Mouse (Mus musculus) kidney, adult 2 months (tissue): ENCODE results near the gene Bcas2. TPM values are rescaled to one million over a fixed set of nuclear protein-coding genes. Genes with fewer than 3 reads are reported as not detected.
A peak's percentile ranks its signal among the peaks of the same experiment; 100 is the strongest.

Experiments used
- DNase-seq: peaks from one replicate; pipeline ENCODE4 v3.0.0; 2021
- H3K27ac ChIP-seq: fragments of 200-500 bp; 2 replicates; pipeline ENCODE4 v1.5.1; 2012; ENCODE audit warnings: low read depth, low read length, control low read depth, inconsistent platforms; ENCODE audit not compliant: insufficient read depth
- H3K27me3 ChIP-seq: fragments of 200-500 bp; replicated peaks from 2 replicates; pipeline ENCODE4 v1.6.1; 2012; ENCODE audit warnings: mild to moderate bottlenecking, moderate library complexity, low read length, inconsistent platforms; ENCODE audit not compliant: control insufficient read depth, insufficient read depth
- H3K36me3 ChIP-seq: fragments of 200-500 bp; 2 replicates; pipeline ENCODE4 v1.6.1; 2012; ENCODE audit warnings: mild to moderate bottlenecking, moderate library complexity, low read length, inconsistent platforms; ENCODE audit not compliant: control insufficient read depth, insufficient read depth
- H3K4me1 ChIP-seq: fragments of 200-500 bp; 2 replicates; pipeline ENCODE4 v1.6.1; 2011; ENCODE audit warnings: low read length; ENCODE audit not compliant: control insufficient read depth, insufficient read depth
- H3K4me3 ChIP-seq: fragments of 200-500 bp; 2 replicates; pipeline ENCODE4 v1.5.1; 2011; ENCODE audit warnings: mild to moderate bottlenecking, low read depth, low read length, control low read depth; ENCODE audit not compliant: insufficient read depth
- CTCF ChIP-seq: fragments of 200-500 bp; conservative IDR thresholded peaks from 2 replicates; pipeline ENCODE4 v1.5.1; 2011; ENCODE audit warnings: low read depth, mild to moderate bottlenecking, control low read depth, low read length, moderate library complexity, mixed read lengths; ENCODE audit not compliant: insufficient read depth, insufficient read length
- POLR2A ChIP-seq: fragments of 200-500 bp; IDR thresholded peaks from one replicate; pipeline ENCODE4 v1.6.1; 2011; ENCODE audit warnings: low read depth, low read length, control low read depth
- WGBS: fragments of 180-500 bp; shearing (Covaris S2); methylation state at CpG from one replicate; pipeline ENCODE4 v1.1.7; 2018; 5-methylcytosine and 5-hydroxymethylcytosine counted together
- polyA plus RNA-seq: library from polyadenylated mRNA; depleted of rRNA; stranded (reverse); fragments of >200 nt; gene quantifications from 2 replicates; pipeline ENCODE4 v1.2.3, GENCODE M21; 2012; rRNA removed

Gene Bcas2
- polyA plus RNA-seq, result 24.0 and 27.7 TPM in 2 replicates

DNA sequence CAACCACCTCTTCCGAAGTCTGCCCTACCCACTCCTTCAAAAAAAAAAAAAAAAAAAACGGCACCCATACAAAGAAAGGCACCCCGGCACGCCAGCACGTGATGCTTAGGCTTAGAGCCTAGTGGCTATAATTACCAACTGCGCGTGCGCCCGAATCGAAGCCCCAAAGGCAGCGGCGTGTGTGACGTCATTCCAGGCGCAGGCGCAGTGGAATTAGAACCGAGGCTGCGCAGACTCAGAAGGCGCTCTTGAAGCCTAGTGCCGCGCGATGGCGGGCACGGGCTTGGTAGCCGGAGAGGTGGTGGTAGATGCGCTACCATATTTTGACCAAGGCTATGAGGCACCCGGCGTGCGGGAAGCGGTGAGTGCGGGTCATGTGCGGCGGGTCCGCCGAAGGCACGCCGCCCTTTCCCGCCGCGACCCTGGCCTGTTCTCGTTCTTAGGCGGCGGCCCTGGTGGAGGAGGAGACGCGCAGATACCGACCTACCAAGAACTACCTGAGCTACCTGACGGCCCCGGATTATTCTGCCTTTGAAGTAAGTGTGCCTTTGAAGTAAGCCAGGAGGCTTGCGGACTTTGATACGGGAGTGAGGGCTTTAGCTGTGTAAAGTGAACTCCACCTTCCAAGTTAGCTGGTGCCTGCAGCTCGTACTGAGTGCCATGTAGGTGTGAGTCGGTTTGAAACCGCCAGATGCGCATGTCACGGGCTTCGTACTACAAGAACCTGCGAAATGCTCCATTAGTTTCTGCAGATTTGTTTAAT, at the start of gene Bcas2:
Gene Bcas2, plus strand, starts transcription at position 151 of the 763 bp plus-strand sequence.
- Histone ChIP-seq H3K27ac (peak within 1 kb of the TSS; percentile 33; the same call in 1 of the 2 replicates), H3K4me3 (peak within 1 kb of the TSS; percentile 89), H3K4me1 (peaks cover 3% of the 10 kb centered on the region; the same call in 1 of the 2 replicates), H3K27me3 (no peaks in the 10 kb centered on the region), H3K36me3 (peaks cover 4% of the 10 kb centered on the region)
- DNase-seq, result peak; percentile 99
- TF ChIP-seq CTCF (no peak), POLR2A (peak; percentile 95)
- under 1% methylated on average over 56 of the region's 56 CpGs for WGBS

DNA sequence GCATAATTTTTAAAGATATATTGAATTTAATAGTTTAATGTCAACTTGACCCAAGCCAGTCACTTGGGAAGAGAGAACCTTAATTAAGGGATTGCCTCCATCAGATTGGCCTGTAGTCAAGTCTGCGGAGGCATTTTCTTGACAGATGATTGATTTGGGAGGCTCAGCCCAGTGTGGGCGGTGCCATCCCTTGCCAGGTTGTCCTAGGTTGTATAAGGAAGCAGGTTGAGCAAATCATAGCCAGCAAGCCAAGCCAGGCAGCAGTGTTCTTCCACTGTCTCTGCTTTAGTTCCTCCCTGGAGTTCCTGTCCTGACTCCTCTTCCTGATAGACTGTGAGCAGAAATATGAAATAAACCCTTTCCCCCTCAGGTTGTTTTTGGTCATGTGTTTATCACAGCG, 47.8 kb upstream of the Bcas2 start:
- no peak for TF ChIP-seq POLR2A
- no peak for TF ChIP-seq CTCF
- Histone ChIP-seq H3K36me3 (no peaks in the 10 kb centered on the region), H3K27me3 (no peaks in the 10 kb centered on the region), H3K4me3 (no peak overlapping the region), H3K27ac (no peak overlapping the region), H3K4me1 (no peaks in the 10 kb centered on the region)
- WGBS, result 75% methylated on average over 3 of the region's 3 CpGs
- DNase-seq, result no peak

DNA sequence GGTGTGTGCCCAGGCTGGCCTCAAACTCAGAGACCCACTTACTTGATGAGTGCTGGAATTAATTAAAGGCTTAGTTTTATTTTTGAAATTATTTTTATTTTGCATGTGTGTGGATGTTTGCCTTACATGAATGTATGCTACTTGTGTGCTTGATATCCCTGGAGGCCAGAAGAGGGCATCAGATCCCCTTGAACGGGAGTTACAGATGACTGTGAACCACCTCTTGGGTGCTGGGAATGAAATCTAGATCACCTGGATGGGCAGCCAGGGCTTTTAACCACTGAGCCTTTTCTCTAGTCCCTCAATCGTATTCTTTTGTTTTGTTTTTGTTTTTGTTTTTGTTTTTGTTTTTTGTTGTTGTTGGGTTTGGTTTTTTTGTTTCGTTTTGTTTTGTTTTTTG, 45.3 kb upstream of the Bcas2 start:
- TF ChIP-seq CTCF (no peak), POLR2A (no peak)
- Histone ChIP-seq H3K4me3 (no peak overlapping the region), H3K4me1 (no peaks in the 10 kb centered on the region), H3K27ac (no peak overlapping the region), H3K27me3 (no peaks in the 10 kb centered on the region), H3K36me3 (no peaks in the 10 kb centered on the region)
- DNase-seq, result no peak
- WGBS, result 98% methylated on average over 3 of the region's 3 CpGs

GRCm38 (mm10) chr3:103127177-103127576, 44.3 kb upstream of the Bcas2 start:
- H3K27me3 ChIP-seq, result no peaks in the 10 kb centered on the region
- 52% methylated on average over 2 of the region's 2 CpGs for WGBS
- TF ChIP-seq CTCF, result no peak
- TF ChIP-seq POLR2A, result no peak
- H3K27ac ChIP-seq, result no peak overlapping the region
- no peak for DNase-seq
- H3K36me3 ChIP-seq, result no peaks in the 10 kb centered on the region; the same call in 1 of the 2 replicates
- H3K4me1 ChIP-seq, result no peaks in the 10 kb centered on the region
- H3K4me3 ChIP-seq, result no peak overlapping the region

DNA sequence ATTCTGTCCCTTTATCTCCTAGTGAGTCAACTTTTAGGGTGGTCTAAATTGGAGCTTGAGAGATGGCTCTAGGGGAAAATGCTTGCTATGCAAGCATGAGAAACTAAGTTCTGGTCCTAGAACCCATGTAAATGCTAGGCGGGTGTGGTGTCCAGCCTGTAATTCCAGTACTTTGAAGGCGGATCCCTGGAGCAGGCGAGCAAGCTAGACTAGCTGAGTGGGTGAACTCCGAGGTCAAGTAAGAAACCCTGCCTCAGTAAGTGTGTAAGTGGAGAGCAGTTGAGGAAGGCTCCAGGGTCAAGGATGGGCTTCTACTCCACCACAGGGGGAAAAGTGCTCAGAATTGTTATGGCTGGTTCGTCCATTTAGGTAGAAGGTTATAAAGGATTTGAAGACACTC, 43.7 kb upstream of the Bcas2 start:
- no peak for DNase-seq
- Histone ChIP-seq H3K27me3 (no peaks in the 10 kb centered on the region), H3K4me3 (no peak overlapping the region), H3K27ac (no peak overlapping the region), H3K36me3 (no peaks in the 10 kb centered on the region; the same call in 1 of the 2 replicates), H3K4me1 (no peaks in the 10 kb centered on the region)
- no peak for TF ChIP-seq POLR2A
- no peak for TF ChIP-seq CTCF
- 75% methylated on average over 5 of the region's 5 CpGs for WGBS

- H3K4me1 ChIP-seq, result no peaks in the 10 kb centered on the region
- no peak overlapping the region for H3K27ac ChIP-seq
- WGBS, result 49% methylated on average over 4 of the region's 4 CpGs
- DNase-seq, result no peak
- H3K36me3 ChIP-seq, result no peaks in the 10 kb centered on the region; the same call in 1 of the 2 replicates
- H3K4me3 ChIP-seq, result no peak overlapping the region
- TF ChIP-seq POLR2A, result no peak
- no peak for TF ChIP-seq CTCF
- no peaks in the 10 kb centered on the region for H3K27me3 ChIP-seq
Measured at GRCm38 (mm10) chr3:103128251-103128650, 43.2 kb upstream of the Bcas2 start.

- Histone ChIP-seq H3K27ac (peak overlapping the region; percentile 88; the same call in 1 of the 2 replicates), H3K4me3 (peak overlapping the region; percentile 26; the same call in 1 of the 2 replicates), H3K27me3 (no peaks in the 10 kb centered on the region), H3K4me1 (no peaks in the 10 kb centered on the region), H3K36me3 (no peaks in the 10 kb centered on the region; the same call in 1 of the 2 replicates)
- TF ChIP-seq POLR2A (no peak), CTCF (no peak)
- no peak for DNase-seq
- 71% methylated on average over 8 of the region's 8 CpGs for WGBS
Measured at GRCm38 (mm10) chr3:103129367-103130159, 41.9 kb upstream of the Bcas2 start.
